Mouse (Mus musculus) lung, adult 2 months (tissue): Measurements from ENCODE around the gene Gabra6.

Source experiments
- CTCF ChIP-seq: fragments of 200-500 bp; IDR thresholded peaks from 2 replicates; pipeline ENCODE4 v1.5.1; 2011; ENCODE audit warnings: mild to moderate bottlenecking, low read length, control low read depth; ENCODE audit not compliant: insufficient read depth
- POLR2A ChIP-seq: fragments of 200-500 bp; IDR thresholded peaks from 2 replicates; pipeline ENCODE4 v1.6.1; 2011; ENCODE audit warnings: low read depth, mild to moderate bottlenecking, control low read depth, low read length, borderline replicate concordance; ENCODE audit errors: extremely low read depth

DNA sequence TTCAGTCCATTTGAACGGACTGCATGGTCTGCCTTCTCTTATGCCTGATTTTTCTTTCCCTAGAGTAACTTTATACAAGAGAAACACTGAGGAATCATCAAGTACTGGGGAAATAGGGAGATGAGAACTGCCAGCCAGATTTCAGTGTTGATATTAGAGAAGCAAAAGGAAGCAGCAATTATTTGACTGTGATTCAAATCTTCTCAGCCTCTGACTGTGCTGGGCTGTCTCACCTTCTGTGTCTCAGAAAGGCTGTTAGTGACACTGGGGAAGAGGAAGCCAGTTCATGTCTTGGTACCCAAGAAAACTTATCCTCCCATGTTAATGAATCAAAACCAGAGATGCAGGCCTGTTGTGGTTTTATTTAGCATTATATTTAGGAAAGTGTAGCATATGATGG is 14.8 kb downstream of the Gabra6 start:
- TF ChIP-seq CTCF (no peak), POLR2A (no peak)
